Mouse (Mus musculus): ENCODE data around the gene B4galt2. TPM values are rescaled to one million over a fixed set of nuclear protein-coding genes. Genes with fewer than 3 reads are reported as not detected.

Gene B4galt2
- polyA plus RNA-seq, 1 experiment from 2014 or later: 73.6 TPM

- Histone ChIP-seq H3K4me1 (ENCODE audit: control insufficient read depth, insufficient read depth, low read length) (peaks cover 7% of the 10 kb centered on the region; the same call in 1 of the 2 replicates), H3K9me3 (ENCODE audit: control insufficient read depth, low read length) (no peaks in the 10 kb centered on the region), H3K4me2 (ENCODE audit: low read depth, low read length) (no peak overlapping the region), H3K27ac (ENCODE audit: low read depth, low read length) (no peak overlapping the region), H3K9ac (replicated peaks; ENCODE audit: low read depth, low read length) (no peak overlapping the region), H3K27me3 (ENCODE audit: control insufficient read depth, insufficient read depth, low read length) (no peaks in the 10 kb centered on the region), H3K36me3 (ENCODE audit: control insufficient read depth, insufficient read depth, low read length) (peaks cover 37% of the 10 kb centered on the region), H3K4me3 (ENCODE audit: low read depth, low read length) (no peak overlapping the region)
- no peak for ATAC-seq (ENCODE audit: low read depth)
- 89% methylated on average over 8 of the region's 8 CpGs for WGBS
These were observed 11.3 kb upstream of the B4galt2 start for GRCm38 (mm10) chr4:117894601-117895000.

GRCm38 (mm10) chr4:117893376-117893775 lies 10.1 kb upstream of the B4galt2 start:
- no peak overlapping the region for H3K4me2 ChIP-seq (ENCODE audit: low read depth, low read length)
- no peak overlapping the region for H3K9ac ChIP-seq (replicated peaks; ENCODE audit: low read depth, low read length)
- no peak overlapping the region for H3K4me3 ChIP-seq (ENCODE audit: low read depth, low read length)
- H3K27me3 ChIP-seq (ENCODE audit: control insufficient read depth, insufficient read depth, low read length): no peaks in the 10 kb centered on the region
- no peaks in the 10 kb centered on the region for H3K9me3 ChIP-seq (ENCODE audit: control insufficient read depth, low read length)
- ATAC-seq (ENCODE audit: low read depth): no peak
- H3K36me3 ChIP-seq (ENCODE audit: control insufficient read depth, insufficient read depth, low read length): peaks cover 28% of the 10 kb centered on the region
- H3K4me1 ChIP-seq (ENCODE audit: control insufficient read depth, insufficient read depth, low read length): peaks cover 7% of the 10 kb centered on the region; the same call in 1 of the 2 replicates
- H3K27ac ChIP-seq (ENCODE audit: low read depth, low read length): no peak overlapping the region
- WGBS: 32% methylated on average over 9 of the region's 9 CpGs

- Histone ChIP-seq H3K9ac (replicated peaks; ENCODE audit: low read depth, low read length) (peak within 1 kb of the TSS; percentile 48), H3K36me3 (ENCODE audit: control insufficient read depth, insufficient read depth, low read length) (peaks cover 17% of the 10 kb centered on the region), H3K4me3 (ENCODE audit: low read depth, low read length) (peak within 1 kb of the TSS; percentile 71), H3K9me3 (ENCODE audit: control insufficient read depth, low read length) (no peaks in the 10 kb centered on the region), H3K4me2 (ENCODE audit: low read depth, low read length) (peak within 1 kb of the TSS; percentile 89), H3K27ac (ENCODE audit: low read depth, low read length) (no peak within 1 kb of the TSS), H3K4me1 (ENCODE audit: control insufficient read depth, insufficient read depth, low read length) (peaks cover 10% of the 10 kb centered on the region), H3K27me3 (ENCODE audit: control insufficient read depth, insufficient read depth, low read length) (no peaks in the 10 kb centered on the region)
- under 1% methylated on average over 21 of the region's 21 CpGs for WGBS
- ATAC-seq (ENCODE audit: low read depth): peak; percentile 88
These were observed 8.5 kb upstream of the B4galt2 start, which contains the start of gene Dph2 for GRCm38 (mm10) chr4:117891738-117892161. TSS of gene Dph2 (minus strand) at chr4:117892032.

- H3K4me2 ChIP-seq (ENCODE audit: low read depth, low read length): peak overlapping the region; percentile 89; the same call in 1 of the 2 replicates
- H3K36me3 ChIP-seq (ENCODE audit: control insufficient read depth, insufficient read depth, low read length): peaks cover 17% of the 10 kb centered on the region
- H3K27me3 ChIP-seq (ENCODE audit: control insufficient read depth, insufficient read depth, low read length): no peaks in the 10 kb centered on the region
- H3K4me1 ChIP-seq (ENCODE audit: control insufficient read depth, insufficient read depth, low read length): peaks cover 16% of the 10 kb centered on the region
- H3K27ac ChIP-seq (ENCODE audit: low read depth, low read length): no peak overlapping the region
- no peak overlapping the region for H3K9ac ChIP-seq (replicated peaks; ENCODE audit: low read depth, low read length)
- no peak overlapping the region for H3K4me3 ChIP-seq (ENCODE audit: low read depth, low read length)
- ATAC-seq (ENCODE audit: low read depth): no peak
- no peaks in the 10 kb centered on the region for H3K9me3 ChIP-seq (ENCODE audit: control insufficient read depth, low read length)
- 78% methylated on average over 8 of the region's 8 CpGs for WGBS
These were observed 7.5 kb upstream of the B4galt2 start for GRCm38 (mm10) chr4:117890750-117891149.

- no peak overlapping the region for H3K4me3 ChIP-seq (ENCODE audit: low read depth, low read length)
- H3K9ac ChIP-seq (replicated peaks; ENCODE audit: low read depth, low read length): no peak overlapping the region
- no peaks in the 10 kb centered on the region for H3K27me3 ChIP-seq (ENCODE audit: control insufficient read depth, insufficient read depth, low read length)
- H3K9me3 ChIP-seq (ENCODE audit: control insufficient read depth, low read length): no peaks in the 10 kb centered on the region
- H3K36me3 ChIP-seq (ENCODE audit: control insufficient read depth, insufficient read depth, low read length): peaks cover 19% of the 10 kb centered on the region
- WGBS: 95% methylated on average over 14 of the region's 14 CpGs
- H3K4me2 ChIP-seq (ENCODE audit: low read depth, low read length): no peak overlapping the region
- no peak overlapping the region for H3K27ac ChIP-seq (ENCODE audit: low read depth, low read length)
- H3K4me1 ChIP-seq (ENCODE audit: control insufficient read depth, insufficient read depth, low read length): peaks cover 16% of the 10 kb centered on the region
- ATAC-seq (ENCODE audit: low read depth): no peak
These were observed 6.7 kb upstream of the B4galt2 start for GRCm38 (mm10) chr4:117890031-117890430.

- Histone ChIP-seq H3K9me3 (ENCODE audit: control insufficient read depth, low read length) (no peaks in the 10 kb centered on the region), H3K4me1 (ENCODE audit: control insufficient read depth, insufficient read depth, low read length) (peaks cover 16% of the 10 kb centered on the region), H3K27ac (ENCODE audit: low read depth, low read length) (no peak overlapping the region), H3K4me2 (ENCODE audit: low read depth, low read length) (no peak overlapping the region), H3K9ac (replicated peaks; ENCODE audit: low read depth, low read length) (no peak overlapping the region), H3K36me3 (ENCODE audit: control insufficient read depth, insufficient read depth, low read length) (peaks cover 19% of the 10 kb centered on the region), H3K4me3 (ENCODE audit: low read depth, low read length) (no peak overlapping the region), H3K27me3 (ENCODE audit: control insufficient read depth, insufficient read depth, low read length) (no peaks in the 10 kb centered on the region)
- no peak for ATAC-seq (ENCODE audit: low read depth)
- 94% methylated on average over 15 of the region's 15 CpGs for WGBS
These were observed 6.2 kb upstream of the B4galt2 start for GRCm38 (mm10) chr4:117889471-117889870.

GRCm38 (mm10) chr4:117887920-117888319 lies 4.6 kb upstream of the B4galt2 start:
- Histone ChIP-seq H3K4me3 (ENCODE audit: low read depth, low read length) (peak overlapping the region; percentile 95; the same call in 1 of the 2 replicates), H3K9ac (replicated peaks; ENCODE audit: low read depth, low read length) (no peak overlapping the region), H3K27ac (ENCODE audit: low read depth, low read length) (no peak overlapping the region), H3K27me3 (ENCODE audit: control insufficient read depth, insufficient read depth, low read length) (no peaks in the 10 kb centered on the region), H3K4me1 (ENCODE audit: control insufficient read depth, insufficient read depth, low read length) (peaks cover 27% of the 10 kb centered on the region), H3K4me2 (ENCODE audit: low read depth, low read length) (peak overlapping the region; percentile 90), H3K36me3 (ENCODE audit: control insufficient read depth, insufficient read depth, low read length) (peaks cover 21% of the 10 kb centered on the region), H3K9me3 (ENCODE audit: control insufficient read depth, low read length) (no peaks in the 10 kb centered on the region)
- WGBS: 68% methylated on average over 2 of the region's 2 CpGs
- ATAC-seq (ENCODE audit: low read depth): no peak

GRCm38 (mm10) chr4:117887133-117887532 lies 3.8 kb upstream of the B4galt2 start, which contains the start of gene Atp6v0b:
TSS of gene Atp6v0b (minus strand) at chr4:117887333.
- ATAC-seq (ENCODE audit: low read depth): peak; percentile 86
- 0 out of 2 replicates have a peak within 1 kb of the TSS, but pooled peaks have one; percentile 44 for H3K27ac ChIP-seq (ENCODE audit: low read depth, low read length)
- under 1% methylated on average over 32 of the region's 37 CpGs for whole genome bisulfite sequencing
- no peaks in the 10 kb centered on the region for H3K9me3 ChIP-seq (ENCODE audit: control insufficient read depth, low read length)
- H3K9ac ChIP-seq (replicated peaks; ENCODE audit: low read depth, low read length): peak within 1 kb of the TSS; percentile 87
- peaks cover 21% of the 10 kb centered on the region for H3K36me3 ChIP-seq (ENCODE audit: control insufficient read depth, insufficient read depth, low read length)
- H3K4me2 ChIP-seq (ENCODE audit: low read depth, low read length): peak within 1 kb of the TSS; percentile 90
- peaks cover 30% of the 10 kb centered on the region for H3K4me1 ChIP-seq (ENCODE audit: control insufficient read depth, insufficient read depth, low read length)
- peak within 1 kb of the TSS; percentile 95 for H3K4me3 ChIP-seq (ENCODE audit: low read depth, low read length)
- H3K27me3 ChIP-seq (ENCODE audit: control insufficient read depth, insufficient read depth, low read length): no peaks in the 10 kb centered on the region

- Histone ChIP-seq H3K4me3 (ENCODE audit: low read depth, low read length) (peak overlapping the region; percentile 95), H3K4me1 (ENCODE audit: control insufficient read depth, insufficient read depth, low read length) (peaks cover 29% of the 10 kb centered on the region), H3K9me3 (ENCODE audit: control insufficient read depth, low read length) (no peaks in the 10 kb centered on the region), H3K27me3 (ENCODE audit: control insufficient read depth, insufficient read depth, low read length) (no peaks in the 10 kb centered on the region), H3K27ac (ENCODE audit: low read depth, low read length) (0 out of 2 replicates have a peak overlapping the region, but pooled peaks have one; percentile 44), H3K9ac (replicated peaks; ENCODE audit: low read depth, low read length) (peak overlapping the region; percentile 87), H3K4me2 (ENCODE audit: low read depth, low read length) (peak overlapping the region; percentile 90), H3K36me3 (ENCODE audit: control insufficient read depth, insufficient read depth, low read length) (peaks cover 21% of the 10 kb centered on the region)
- ATAC-seq (ENCODE audit: low read depth): peak; percentile 1; the same call in 1 of the 2 replicates
- 3% methylated on average over 24 of the region's 24 CpGs for WGBS
These were observed 3.4 kb upstream of the B4galt2 start for GRCm38 (mm10) chr4:117886644-117887043.

Measured in neural tube, embryonic 14.5 days (tissue).